Mouse (Mus musculus): ENCODE results near the gene Lhcgr.

DNA sequence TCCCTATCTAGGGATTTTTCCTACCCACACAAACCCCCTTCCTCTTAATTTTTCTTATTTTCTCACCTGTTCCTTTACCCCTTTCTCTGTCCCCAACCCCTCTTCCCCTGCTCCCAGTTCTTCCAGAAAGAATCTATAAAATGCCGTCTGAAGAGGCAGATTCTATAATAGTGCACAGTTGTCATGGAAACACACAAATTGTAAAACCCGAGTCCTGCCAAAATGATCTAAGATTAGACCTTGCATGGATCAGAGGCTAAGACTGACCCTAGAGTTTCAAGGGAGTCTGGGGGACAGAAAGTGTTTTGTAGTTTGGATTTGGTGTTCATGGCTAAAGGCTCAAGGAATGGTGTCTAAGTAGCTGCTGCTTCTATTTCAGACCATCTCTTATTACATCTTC, 25.8 kb upstream of the Lhcgr start:
- TF ChIP-seq CTCF (IDR thresholded peaks at IDR 0.05; ENCODE audit: low read depth, low read length): no peak
- TF ChIP-seq POLR2A (IDR thresholded peaks at IDR 0.05; ENCODE audit: borderline replicate concordance, low read depth, low read length): no peak
